Comparison of ENCODE assay signal across 7 mouse cellular contexts in the genomic region with DNA sequence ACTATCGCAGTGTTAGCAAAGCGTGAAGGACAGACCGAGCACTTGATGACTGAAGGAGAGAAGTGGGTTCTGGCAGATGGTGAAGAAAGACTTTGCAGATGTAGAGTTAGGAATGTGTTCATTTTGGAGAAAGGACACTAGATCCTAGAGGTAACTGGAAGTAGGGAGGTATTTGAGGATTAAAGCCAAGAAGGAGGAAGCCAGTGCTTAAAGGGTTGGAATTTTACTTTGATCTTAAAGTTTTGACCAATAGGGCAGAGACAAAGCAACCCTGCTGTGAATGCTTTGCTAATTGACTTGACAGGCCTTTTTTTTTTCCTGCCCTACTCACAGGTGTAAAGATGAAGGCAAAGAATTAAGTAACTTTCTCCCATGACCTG. TPM values are rescaled to one million over a fixed set of nuclear protein-coding genes. Genes with fewer than 3 reads are reported as not detected.
DNase-seq lines count a peak whose midpoint lies in the region; ATAC-seq and TF ChIP-seq lines count a peak whose summit lies in the region.

No protein-coding gene starts in this region.

- no peak for DNase-seq in neural tube, embryonic 11.5 days (ENCODE audit: low spot score)
- no peak for DNase-seq in neural tube, embryonic 10.5 days (ENCODE audit: extremely low spot score, low spot score)
- no peak for DNase-seq in limb, embryonic 11.5 days (ENCODE audit: low spot score)
- DNase-seq in B cell, adult 2 months: no peak
- no peak for DNase-seq in kidney, postnatal 14 days

- peak overlapping the region; percentile 92 for H3K9ac ChIP-seq in neural tube, embryonic 11.5 days (ENCODE audit: low read length)
- H3K9ac ChIP-seq in limb, embryonic 11.5 days (ENCODE audit: low read length): peak overlapping the region; percentile 95
- peak overlapping the region; percentile 96 for H3K9ac ChIP-seq in stomach, embryonic 14.5 days (replicated peaks; ENCODE audit: low read depth, low read length)

- TF ChIP-seq CTCF in embryonic fibroblast, embryonic 13.5 days (IDR thresholded peaks at IDR 0.05; ENCODE audit: borderline replicate concordance, insufficient read depth, low read length): no peak

- no peak for ATAC-seq in neural tube, embryonic 11.5 days (ENCODE audit: insufficient read depth, low FRiP score, low TSS enrichment)
- no peak for ATAC-seq in limb, embryonic 11.5 days (ENCODE audit: insufficient number of reproducible peaks, low FRiP score, low TSS enrichment, low read depth)
- no peak for ATAC-seq in stomach, embryonic 14.5 days (ENCODE audit: insufficient number of reproducible peaks, insufficient read depth, low FRiP score, low read depth)

- H3K27me3 ChIP-seq in neural tube, embryonic 11.5 days (ENCODE audit: control insufficient read depth, insufficient read depth, low read length): no peaks in the 10 kb centered on the region
- no peaks in the 10 kb centered on the region for H3K27me3 ChIP-seq in limb, embryonic 11.5 days (ENCODE audit: control insufficient read depth, insufficient read depth, low read length)
- no peaks in the 10 kb centered on the region for H3K27me3 ChIP-seq in stomach, embryonic 14.5 days (ENCODE audit: control insufficient read depth, insufficient read depth, low read length)

- H3K36me3 ChIP-seq in neural tube, embryonic 11.5 days (ENCODE audit: control insufficient read depth, insufficient read depth, low read length): no peaks in the 10 kb centered on the region
- H3K36me3 ChIP-seq in limb, embryonic 11.5 days (ENCODE audit: control insufficient read depth, insufficient read depth, low read length): no peaks in the 10 kb centered on the region
- H3K36me3 ChIP-seq in stomach, embryonic 14.5 days (ENCODE audit: control insufficient read depth, insufficient read depth, low read length): no peaks in the 10 kb centered on the region

- WGBS in neural tube, embryonic 11.5 days: 0% methylated on average over 3 of the region's 3 CpGs
- WGBS in limb, embryonic 11.5 days: under 1% methylated on average over 3 of the region's 3 CpGs
- WGBS in stomach, embryonic 14.5 days: under 1% methylated on average over 3 of the region's 3 CpGs

- TF ChIP-seq POLR2A in embryonic fibroblast, embryonic 13.5 days (IDR thresholded peaks at IDR 0.05; ENCODE audit: low read depth, low read length): peak; percentile 23; the same call in 1 of the 2 replicates

- H3K4me1 ChIP-seq in neural tube, embryonic 11.5 days (ENCODE audit: control insufficient read depth, insufficient read depth, low read length): no peaks in the 10 kb centered on the region
- H3K4me1 ChIP-seq in embryonic fibroblast, embryonic 13.5 days (ENCODE audit: control insufficient read depth, insufficient read depth, low read length): 0 out of 2 replicates have a peak, but pooled peaks cover 3% of the 10 kb centered on the region
- no peaks in the 10 kb centered on the region for H3K4me1 ChIP-seq in limb, embryonic 11.5 days (ENCODE audit: control insufficient read depth, insufficient read depth, low read length)
- H3K4me1 ChIP-seq in stomach, embryonic 14.5 days (ENCODE audit: control insufficient read depth, insufficient read depth, low read length): peaks cover 9% of the 10 kb centered on the region

- no peaks in the 10 kb centered on the region for H3K9me3 ChIP-seq in neural tube, embryonic 11.5 days (ENCODE audit: control insufficient read depth, low read length)
- H3K9me3 ChIP-seq in limb, embryonic 11.5 days (ENCODE audit: control insufficient read depth, low read length): no peaks in the 10 kb centered on the region
- H3K9me3 ChIP-seq in stomach, embryonic 14.5 days (ENCODE audit: control insufficient read depth, low read depth, low read length): no peaks in the 10 kb centered on the region

- 0 out of 2 replicates have a peak overlapping the region, but pooled peaks have one; percentile 98 for H3K27ac ChIP-seq in neural tube, embryonic 11.5 days (ENCODE audit: low read depth, low read length)
- H3K27ac ChIP-seq in embryonic fibroblast, embryonic 13.5 days (ENCODE audit: insufficient read depth, low read length): peak overlapping the region; percentile 96
- H3K27ac ChIP-seq in limb, embryonic 11.5 days (replicated peaks; ENCODE audit: low read depth, low read length): peak overlapping the region; percentile 100
- peak overlapping the region; percentile 100 for H3K27ac ChIP-seq in stomach, embryonic 14.5 days (ENCODE audit: low read length)

- H3K4me2 ChIP-seq in neural tube, embryonic 11.5 days (ENCODE audit: low read depth): peak overlapping the region; percentile 57
- H3K4me2 ChIP-seq in limb, embryonic 11.5 days (ENCODE audit: low read depth, severe bottlenecking): peak overlapping the region; percentile 59
- H3K4me2 ChIP-seq in stomach, embryonic 14.5 days (replicated peaks; ENCODE audit: low read depth, low read length): peak overlapping the region; percentile 60

- H3K4me3 ChIP-seq in neural tube, embryonic 11.5 days (ENCODE audit: low read depth, low read length): peak overlapping the region; percentile 78
- H3K4me3 ChIP-seq in embryonic fibroblast, embryonic 13.5 days (ENCODE audit: insufficient read depth, low read length): peak overlapping the region; percentile 95
- H3K4me3 ChIP-seq in limb, embryonic 11.5 days (ENCODE audit: low read depth, low read length): peak overlapping the region; percentile 62
- H3K4me3 ChIP-seq in stomach, embryonic 14.5 days (ENCODE audit: low read depth, low read length): peak overlapping the region; percentile 75

RNA-seq across cellular contexts. Expression of gene Tdrd3, which starts 1.2 kb away (rescaled TPM):
- 42.2 and 45.1 TPM in 2 replicates for polyA plus RNA-seq in neural tube, embryonic 11.5 days (2014; fragmentation: Nextera tagmentation; extraction: Ambion mirVana)
- 24.2 and 32.6 TPM in 2 replicates for polyA plus RNA-seq in embryonic fibroblast, embryonic 13.5 days (2011; ENCODE audit: insufficient read length, low read depth, missing spikeins)
- polyA plus RNA-seq in limb, embryonic 11.5 days (2014; fragmentation: Nextera tagmentation; extraction: Ambion mirVana): 38.6 and 42.3 TPM in 2 replicates
- 31.9 and 36.5 TPM in 2 replicates for polyA plus RNA-seq in stomach, embryonic 14.5 days (2014; fragmentation: Nextera tagmentation; extraction: Ambion mirVana)
